Comparison of ENCODE assay signal across 27 mouse cellular contexts in genomic region chr7:134436917-134437316, GRCm38 (mm10). TPM values are rescaled to one million over a fixed set of nuclear protein-coding genes. Genes with fewer than 3 reads are reported as not detected.
"Had no signal": no experiment of that assay in that cellular context is flagged by ENCODE, and none has a peak within 500 bp of the region (broad histone marks: within the 10 kb centered on the region; RNA-seq: fewer than 3 reads in every experiment).

No protein-coding gene starts in this region.

- H3K4me1 ChIP-seq: kidney, embryonic 15.5 days; limb, embryonic 13.5 days; limb, embryonic 15.5 days; liver, embryonic 12.5 days had no signal

- H3K36me3 ChIP-seq: heart, embryonic 13.5 days; heart, embryonic 15.5 days; kidney, embryonic 15.5 days; limb, embryonic 13.5 days; limb, embryonic 15.5 days; liver, embryonic 12.5 days had no signal

- ATAC-seq: hindbrain, embryonic 16.5 days; inflammation-experienced regulatory T-cells, adult 6 months; liver, embryonic 12.5 days had no signal

- H3K4me2 ChIP-seq: heart, embryonic 11.5 days; heart, embryonic 13.5 days; heart, embryonic 15.5 days; hindbrain, embryonic 14.5 days; kidney, embryonic 15.5 days; limb, embryonic 13.5 days; limb, embryonic 15.5 days; liver, embryonic 12.5 days had no signal

- H3K9ac ChIP-seq: heart, embryonic 13.5 days; heart, embryonic 15.5 days; hindbrain, embryonic 14.5 days; kidney, embryonic 15.5 days; limb, embryonic 13.5 days; limb, embryonic 15.5 days; liver, embryonic 12.5 days; liver, embryonic 14.5 days had no signal

- H3K9me3 ChIP-seq: heart, embryonic 15.5 days; kidney, embryonic 15.5 days; limb, embryonic 15.5 days; liver, embryonic 12.5 days had no signal

- H3K27me3 ChIP-seq: heart, embryonic 13.5 days; heart, embryonic 15.5 days; kidney, embryonic 15.5 days; limb, embryonic 13.5 days; limb, embryonic 15.5 days; liver, embryonic 12.5 days had no signal

- H3K4me3 ChIP-seq: heart, embryonic 13.5 days; heart, embryonic 15.5 days; kidney, embryonic 15.5 days; limb, embryonic 13.5 days; limb, embryonic 15.5 days; liver, embryonic 12.5 days had no signal

- H3K27ac ChIP-seq: heart, embryonic 13.5 days; heart, embryonic 15.5 days; hindbrain, embryonic 14.5 days; kidney, embryonic 15.5 days; kidney, postnatal 0 days; limb, embryonic 13.5 days; limb, embryonic 15.5 days; liver, embryonic 12.5 days; liver, embryonic 14.5 days had no signal

- DNase-seq: gastrocnemius, postnatal 14 days; gastrocnemius, postnatal 36 days; heart, adult 18-20 months; heart, postnatal 14 days; heart, postnatal 36 days; kidney, adult 11 months; kidney, adult 2 months; kidney, adult 9 months; kidney, postnatal 14 days; kidney, postnatal 36 days; layer of hippocampus, adult 9-11 months; layer of hippocampus, postnatal 36 days; left cerebral cortex, postnatal 4 days had no signal

RNA-seq across cellular contexts. Expression of gene D7Ertd443e, which starts 51.5 kb away (rescaled TPM):
- polyA plus RNA-seq: inflammation-experienced regulatory T-cells, adult 6 months; large intestine, adult 2 months; liver, adult 2 months; liver, embryonic 12.5 days had no signal
